Mouse (Mus musculus) CD4-positive helper T cell, adult 2 months (primary cell): ENCODE data around the gene Btbd3.

Experiments used
- DNase-seq: peaks from one replicate; pipeline ENCODE4 v3.0.0-alpha.2; 2012; ENCODE audit warnings: low read depth, missing footprints, low spot score

Btbd3 gene

GRCm38 (mm10) chr2:138256411-138256810 lies at the start of gene Btbd3:
Gene Btbd3 (plus strand): TSS chr2:138256565.
- no peak for DNase-seq

DNA sequence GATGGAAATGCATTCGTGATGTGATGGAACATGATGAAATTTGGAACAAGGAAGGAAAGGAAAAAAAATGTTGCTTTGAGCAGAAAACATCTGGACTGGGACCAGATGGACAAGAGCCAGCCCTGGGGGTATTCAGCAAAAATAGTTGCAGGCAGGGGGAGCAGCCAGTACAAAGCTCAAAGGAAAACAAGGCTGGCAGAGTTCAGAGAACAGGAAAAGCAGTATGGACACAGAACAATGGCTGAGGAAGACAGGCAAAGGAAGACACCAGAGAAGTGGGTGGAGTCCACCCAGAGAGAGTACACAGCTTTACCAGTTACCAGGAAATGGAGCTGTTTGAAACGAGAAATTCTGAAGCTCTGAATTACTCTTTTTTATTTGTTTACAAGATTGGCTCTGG lies 40.8 kb upstream of the Btbd3 start:
- DNase-seq = no peak

- DNase-seq = no peak
Observed at GRCm38 (mm10) chr2:138220269-138220668, 36.1 kb upstream of the Btbd3 start.

- DNase-seq = no peak
Observed at GRCm38 (mm10) chr2:138232247-138232646, 24.1 kb upstream of the Btbd3 start.

DNA sequence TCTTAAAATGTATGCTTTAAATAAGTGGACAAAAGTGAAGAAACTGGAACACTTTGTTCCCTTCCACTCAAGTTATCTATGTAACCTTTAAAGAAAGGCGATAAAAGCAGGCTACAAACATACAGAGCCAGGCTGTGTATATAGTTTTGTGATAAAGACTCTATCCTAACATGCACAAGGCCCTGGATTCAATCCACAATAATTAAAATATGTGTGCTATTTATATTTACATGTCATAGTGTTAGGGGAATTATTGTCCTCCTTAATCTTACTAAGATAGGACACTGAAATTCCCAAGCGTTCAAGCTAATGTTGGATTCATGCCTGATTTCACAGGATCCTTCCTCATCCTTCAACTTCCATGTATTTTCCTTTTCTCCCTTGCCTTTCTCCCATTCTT lies 20.2 kb upstream of the Btbd3 start:
- no peak for DNase-seq

- DNase-seq = no peak
Observed at GRCm38 (mm10) chr2:138242452-138242851, 13.9 kb upstream of the Btbd3 start.

GRCm38 (mm10) chr2:138245631-138246289 lies 10.6 kb upstream of the Btbd3 start:
- DNase-seq = no peak

DNA sequence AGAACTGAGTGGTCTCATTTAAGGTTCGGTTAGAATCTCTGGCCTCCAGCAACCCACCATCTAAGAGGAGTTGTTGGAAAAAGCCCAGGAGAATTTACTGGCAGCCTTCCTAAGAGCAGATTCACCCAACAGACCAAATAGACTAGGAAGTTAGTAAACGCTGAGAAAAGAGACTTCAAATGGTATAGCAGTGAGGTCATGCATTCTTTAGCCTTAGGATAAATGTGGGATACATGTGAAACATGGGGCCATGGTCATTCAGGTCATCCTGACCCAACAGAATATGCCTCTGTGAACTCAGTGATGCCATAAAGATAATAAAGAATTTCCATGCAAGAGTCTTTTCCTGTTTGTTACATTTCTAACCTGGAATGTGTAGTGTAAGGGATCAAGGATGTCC lies 8.4 kb upstream of the Btbd3 start:
- no peak for DNase-seq

DNA sequence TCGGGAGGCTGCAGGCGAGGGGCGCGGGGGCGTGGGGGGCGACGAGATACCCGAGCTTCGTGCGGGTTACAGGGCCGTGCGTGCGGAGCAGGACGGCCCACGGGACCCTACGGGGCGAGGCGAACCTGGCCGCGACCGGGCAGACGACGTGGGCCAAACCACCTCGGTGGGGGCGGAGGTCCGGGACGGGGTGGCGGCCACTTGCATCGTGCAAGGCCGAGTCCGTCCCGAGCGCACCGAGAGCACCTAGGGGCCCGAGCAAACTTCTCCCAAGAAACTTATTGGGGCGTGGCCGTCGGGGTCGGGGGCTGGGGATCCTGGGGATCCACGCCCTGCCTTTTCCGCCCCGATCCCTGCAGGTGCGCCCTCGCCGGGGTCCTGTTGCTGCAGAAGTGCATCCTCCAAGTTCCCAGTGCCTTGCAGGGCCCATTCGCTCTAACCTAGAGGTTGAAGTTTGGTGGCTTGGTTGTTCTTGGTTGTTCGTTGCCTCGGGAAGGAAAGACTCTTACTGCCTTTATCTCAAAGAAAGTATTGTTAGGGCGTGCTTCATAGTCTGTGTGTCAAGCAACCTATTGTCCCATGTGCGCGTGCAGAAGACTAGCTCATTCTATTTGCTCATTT lies 596 bp downstream of the Btbd3 start:
- DNase-seq = no peak

DNA sequence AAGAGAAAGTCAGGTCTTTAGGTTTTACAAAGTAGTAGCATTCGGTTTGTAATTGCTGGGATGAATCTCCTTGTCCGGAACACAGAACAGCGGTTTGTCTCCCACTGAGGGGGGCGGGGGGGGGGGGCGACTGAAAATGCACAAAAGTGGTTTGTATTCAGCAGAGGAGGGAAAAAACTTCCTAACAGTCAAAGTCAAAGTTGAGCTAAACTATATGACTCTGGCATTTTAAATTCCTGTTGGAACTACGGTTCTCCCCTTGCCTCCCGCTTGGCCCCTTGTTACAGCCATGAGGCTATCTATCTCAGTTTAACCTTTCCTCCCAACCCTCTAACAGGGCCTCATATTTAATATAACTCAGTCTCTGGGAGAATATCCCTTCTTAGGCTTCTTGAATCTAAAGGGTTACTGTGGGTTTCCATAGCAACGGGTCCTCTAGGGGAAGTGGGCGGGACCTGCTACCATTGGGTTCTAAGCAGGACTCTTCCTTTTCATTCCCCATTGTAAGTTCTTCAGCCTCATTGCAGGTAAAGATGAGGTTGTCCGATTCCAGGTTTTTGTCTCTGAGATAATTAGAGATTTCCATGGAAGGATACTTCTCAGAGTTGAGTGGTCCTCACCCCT lies 1.4 kb downstream of the Btbd3 start:
- DNase-seq = no peak

DNA sequence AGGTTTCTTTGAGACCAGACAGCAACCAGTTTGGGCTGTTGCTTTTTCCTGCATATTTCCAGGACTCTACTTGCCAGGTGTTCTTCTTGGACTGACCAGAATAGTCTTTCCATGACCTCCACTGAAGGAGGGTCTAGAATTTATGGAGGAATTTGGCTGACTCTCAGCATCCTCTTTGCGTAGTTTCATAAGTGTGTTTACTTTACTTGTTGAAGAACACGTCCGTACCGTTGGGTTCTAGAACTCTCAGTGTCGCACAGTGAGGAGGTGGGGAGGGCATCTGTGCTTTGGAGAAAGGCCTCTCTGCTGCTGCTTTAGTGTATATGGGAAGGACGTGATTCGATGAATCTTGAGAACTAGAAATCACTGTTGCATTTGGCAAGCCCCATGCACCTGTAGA lies 4.8 kb downstream of the Btbd3 start:
- DNase-seq = no peak

DNA sequence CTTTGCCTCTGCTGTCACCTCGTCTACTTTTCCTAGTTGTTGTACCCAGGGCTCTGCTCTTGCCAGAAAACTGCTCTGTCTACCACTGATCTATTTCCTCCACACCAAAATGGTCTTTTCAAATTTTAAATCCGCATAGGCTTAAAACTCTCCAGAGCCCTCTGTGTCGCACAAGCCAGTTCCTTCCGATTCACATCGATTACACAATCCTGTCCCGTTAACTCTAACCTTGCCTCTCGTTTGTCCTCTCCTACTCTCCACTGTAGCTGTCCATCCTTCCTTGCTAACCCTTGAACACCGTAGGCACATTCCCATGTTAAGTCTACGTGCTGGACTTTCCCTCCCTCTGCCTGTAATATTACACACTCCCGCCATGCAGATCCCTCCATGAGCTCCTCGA lies 6.5 kb downstream of the Btbd3 start:
- no peak for DNase-seq

- DNase-seq = no peak
Observed at GRCm38 (mm10) chr2:138265356-138266005, 9.1 kb downstream of the Btbd3 start.

- no peak for DNase-seq
Observed at GRCm38 (mm10) chr2:138266679-138267078, 10.3 kb downstream of the Btbd3 start.

- DNase-seq = no peak
Observed at GRCm38 (mm10) chr2:138267852-138268513, 11.6 kb downstream of the Btbd3 start.

- DNase-seq = no peak
Observed at GRCm38 (mm10) chr2:138269330-138269729, 13.0 kb downstream of the Btbd3 start.

DNA sequence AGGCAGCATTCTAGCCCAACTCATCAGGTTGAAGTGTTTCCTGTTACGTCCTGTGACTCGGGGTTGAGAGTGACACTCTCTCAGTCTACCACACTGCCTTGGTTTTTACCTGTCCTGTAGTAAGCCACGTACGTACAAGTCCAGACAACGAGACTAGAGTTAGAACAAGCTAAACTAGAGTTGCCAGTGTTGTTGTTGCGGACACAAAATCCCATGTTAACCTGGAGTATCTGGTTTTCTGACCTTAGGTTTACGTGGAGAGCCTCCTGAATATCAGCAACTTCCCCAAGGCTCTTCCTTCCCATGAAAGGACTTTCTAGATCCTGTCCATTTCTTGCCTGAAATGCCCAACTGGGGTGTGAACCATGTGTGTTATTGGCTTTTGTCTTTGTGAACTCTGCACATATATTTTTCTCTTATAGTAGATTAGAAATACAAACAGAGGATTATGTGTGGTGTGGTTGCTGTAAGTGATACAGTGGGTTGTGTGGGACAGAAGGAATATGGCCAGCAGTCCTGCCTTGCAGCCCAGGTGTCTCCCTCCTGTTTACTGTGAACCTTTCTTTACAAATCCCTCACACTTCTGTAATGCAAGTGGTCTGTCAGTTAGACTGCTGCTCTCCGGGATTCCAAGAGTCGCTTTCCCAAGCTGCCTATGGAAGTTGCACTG lies 17.2 kb downstream of the Btbd3 start:
- no peak for DNase-seq

DNA sequence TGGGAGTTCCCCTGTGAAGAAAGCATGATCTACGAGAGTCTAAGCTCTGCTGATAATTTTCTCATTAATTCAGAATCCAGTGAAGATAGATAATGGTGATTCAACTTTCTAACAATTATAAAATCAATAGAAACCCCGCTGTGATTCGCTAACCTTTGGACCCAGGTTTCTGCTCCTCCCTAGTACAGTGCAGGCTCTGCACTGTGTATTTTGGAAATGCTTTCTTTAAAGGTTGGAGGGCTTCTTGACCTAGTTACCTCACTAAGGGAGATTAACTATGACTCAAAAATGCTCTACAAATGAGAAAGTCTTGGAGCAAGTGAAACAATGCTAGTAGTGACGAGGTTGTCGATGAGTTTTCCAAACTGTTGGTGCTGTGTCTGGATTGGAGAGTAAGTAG lies 17.7 kb downstream of the Btbd3 start:
- no peak for DNase-seq

DNA sequence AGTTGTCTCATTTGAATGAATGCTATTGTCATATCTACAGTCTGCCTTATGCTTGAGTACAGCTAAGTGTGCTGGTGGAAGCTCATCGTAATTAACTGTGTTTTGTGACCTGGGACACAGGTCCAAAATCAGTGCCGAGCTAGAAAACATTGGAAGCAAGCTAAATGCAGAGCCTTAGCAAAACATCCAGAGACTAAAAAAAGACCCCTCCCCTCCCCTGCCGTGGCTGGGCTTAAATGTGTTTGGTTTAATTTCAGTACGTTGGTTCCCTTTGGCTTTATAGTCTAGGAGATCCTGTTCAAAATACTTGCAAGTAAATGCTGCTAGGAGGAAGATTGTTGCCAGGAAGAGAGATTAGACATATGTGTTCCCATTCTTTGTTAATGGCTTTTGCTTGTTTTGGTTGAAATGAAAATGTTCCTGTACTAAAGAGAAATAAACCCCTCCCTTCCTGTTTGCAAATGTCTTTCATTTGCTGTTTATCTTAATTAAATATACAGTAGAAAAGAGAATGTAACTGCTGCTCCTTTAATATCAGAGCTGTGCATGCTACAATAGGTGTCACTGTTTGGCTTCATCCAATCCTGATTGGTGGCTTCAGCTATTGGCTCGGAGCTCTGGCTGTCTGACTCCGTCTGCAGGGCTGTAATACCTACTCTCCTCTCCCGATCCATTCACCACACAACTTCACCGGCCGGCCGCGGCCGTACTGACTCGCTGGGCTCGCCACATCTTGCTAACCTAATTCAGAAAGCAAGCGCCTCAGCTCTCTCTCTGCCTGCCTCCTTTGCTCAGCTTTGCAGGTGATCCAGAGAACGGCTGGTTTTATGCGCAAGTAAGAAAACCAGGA lies 21.7 kb downstream of the Btbd3 start:
- DNase-seq = no peak

- no peak for DNase-seq
Observed at GRCm38 (mm10) chr2:138278853-138279640, 22.7 kb downstream of the Btbd3 start.
